Mouse (Mus musculus) spleen, adult 2 months (tissue): ENCODE data around the gene Hoxa7. TPM values are rescaled to one million over a fixed set of nuclear protein-coding genes. Genes with fewer than 3 reads are reported as not detected.
A peak's percentile ranks its signal among the peaks of the same experiment; 100 is the strongest.

ENCODE experiments used
- DNase-seq, 2 experiments: peaks; one replicate each; pipeline versions ENCODE4 v3.0.0 to v3.0.0-alpha.2; 2012 to 2021; ENCODE audit warnings: low spot score in 2 of 2, low read depth in 1 of 2
- H3K27ac ChIP-seq: fragments of 200-500 bp; 2 replicates; pipeline ENCODE4 v1.5.1; 2012; ENCODE audit warnings: low read length, inconsistent platforms; ENCODE audit not compliant: insufficient read depth
- H3K27me3 ChIP-seq: fragments of 200-500 bp; 2 replicates; pipeline ENCODE4 v1.6.1; 2012; ENCODE audit warnings: mild to moderate bottlenecking, moderate library complexity, low read length, inconsistent platforms; ENCODE audit not compliant: control insufficient read depth, insufficient read depth
- H3K36me3 ChIP-seq: fragments of 200-500 bp; 2 replicates; pipeline ENCODE4 v1.6.1; 2012; ENCODE audit warnings: mild to moderate bottlenecking, low read length, inconsistent platforms; ENCODE audit not compliant: control insufficient read depth, insufficient read depth
- H3K4me1 ChIP-seq: fragments of 200-500 bp; 2 replicates; pipeline ENCODE4 v1.6.1; 2011; ENCODE audit warnings: inconsistent platforms; ENCODE audit not compliant: control insufficient read depth, insufficient read depth, insufficient read length
- H3K4me3 ChIP-seq: fragments of 200-500 bp; 2 replicates; pipeline ENCODE4 v1.5.1; 2011; ENCODE audit warnings: mild to moderate bottlenecking, inconsistent platforms; ENCODE audit not compliant: insufficient read depth, insufficient read length; ENCODE audit errors: extremely low read depth
- CTCF ChIP-seq: fragments of 200-500 bp; IDR thresholded peaks from 2 replicates; pipeline ENCODE4 v1.5.1; 2011; ENCODE audit warnings: mild to moderate bottlenecking, inconsistent platforms; ENCODE audit not compliant: insufficient read depth, insufficient read length, insufficient replicate concordance; ENCODE audit errors: extremely low read depth
- POLR2A ChIP-seq: fragments of 200-500 bp; IDR thresholded peaks from 2 replicates; pipeline ENCODE4 v1.6.1; 2011; ENCODE audit warnings: low read depth, low read length, inconsistent platforms
- whole genome bisulfite sequencing: fragments of 180-500 bp; shearing (Covaris S2); methylation state at CpG from one replicate; pipeline ENCODE4 v1.1.7; 2018; 5-methylcytosine and 5-hydroxymethylcytosine counted together
- polyA plus RNA-seq: library from polyadenylated mRNA; depleted of rRNA; stranded (reverse); fragments of >200 nt; gene quantifications from 2 replicates; pipeline ENCODE4 v1.2.3, GENCODE M21; 2012; rRNA removed

The Hoxa7 gene
- polyA plus RNA-seq = 0.56 and 0.79 TPM in 2 replicates

DNA sequence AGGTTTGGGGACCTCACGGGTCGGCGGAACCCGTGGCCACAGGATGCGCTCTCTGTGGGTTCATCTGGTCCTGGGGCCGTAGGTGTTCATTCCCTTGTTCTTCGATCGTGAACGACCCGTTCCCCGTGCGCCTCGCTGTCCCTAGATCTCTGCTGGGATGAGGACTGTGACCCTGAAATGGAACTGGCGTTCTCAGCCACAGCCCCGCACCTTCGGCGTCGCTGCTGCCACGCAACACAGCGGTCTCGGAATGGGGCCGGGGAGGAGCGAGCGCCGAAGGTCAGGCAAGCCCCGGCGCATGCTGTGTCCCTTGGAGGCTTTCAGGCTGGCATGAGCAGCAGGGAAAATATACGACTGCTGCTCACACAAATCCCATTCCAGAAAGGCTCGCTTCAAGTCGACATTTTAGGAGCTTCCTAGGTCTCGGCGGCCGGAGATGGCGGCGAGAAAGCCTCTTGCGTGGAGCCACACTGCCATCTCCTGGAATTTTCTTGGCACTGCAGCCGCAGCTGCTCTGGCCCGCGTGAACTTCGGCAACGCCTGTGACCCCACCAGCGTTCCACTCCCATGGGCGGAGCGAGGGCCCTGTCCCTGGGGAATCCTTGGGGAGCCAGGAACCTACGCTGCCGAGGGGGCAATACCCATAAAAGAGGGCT lies at the start of gene Hoxa7:
TSS of gene Hoxa7 (minus strand) at position 518 of the 656 bp plus-strand sequence.
- 1% methylated on average over 46 of the region's 46 CpGs for WGBS
- no peaks in the 10 kb centered on the region for H3K36me3 ChIP-seq
- TF ChIP-seq POLR2A (no peak), CTCF (peak; percentile 94)
- H3K4me3 ChIP-seq = peak within 1 kb of the TSS; percentile 73
- peaks cover 16% of the 10 kb centered on the region for H3K4me1 ChIP-seq
- peak in 1 of 2 experiments; percentile 60 for DNase-seq
- no peak within 1 kb of the TSS for H3K27ac ChIP-seq
- H3K27me3 ChIP-seq = peaks cover 60% of the 10 kb centered on the region

DNA sequence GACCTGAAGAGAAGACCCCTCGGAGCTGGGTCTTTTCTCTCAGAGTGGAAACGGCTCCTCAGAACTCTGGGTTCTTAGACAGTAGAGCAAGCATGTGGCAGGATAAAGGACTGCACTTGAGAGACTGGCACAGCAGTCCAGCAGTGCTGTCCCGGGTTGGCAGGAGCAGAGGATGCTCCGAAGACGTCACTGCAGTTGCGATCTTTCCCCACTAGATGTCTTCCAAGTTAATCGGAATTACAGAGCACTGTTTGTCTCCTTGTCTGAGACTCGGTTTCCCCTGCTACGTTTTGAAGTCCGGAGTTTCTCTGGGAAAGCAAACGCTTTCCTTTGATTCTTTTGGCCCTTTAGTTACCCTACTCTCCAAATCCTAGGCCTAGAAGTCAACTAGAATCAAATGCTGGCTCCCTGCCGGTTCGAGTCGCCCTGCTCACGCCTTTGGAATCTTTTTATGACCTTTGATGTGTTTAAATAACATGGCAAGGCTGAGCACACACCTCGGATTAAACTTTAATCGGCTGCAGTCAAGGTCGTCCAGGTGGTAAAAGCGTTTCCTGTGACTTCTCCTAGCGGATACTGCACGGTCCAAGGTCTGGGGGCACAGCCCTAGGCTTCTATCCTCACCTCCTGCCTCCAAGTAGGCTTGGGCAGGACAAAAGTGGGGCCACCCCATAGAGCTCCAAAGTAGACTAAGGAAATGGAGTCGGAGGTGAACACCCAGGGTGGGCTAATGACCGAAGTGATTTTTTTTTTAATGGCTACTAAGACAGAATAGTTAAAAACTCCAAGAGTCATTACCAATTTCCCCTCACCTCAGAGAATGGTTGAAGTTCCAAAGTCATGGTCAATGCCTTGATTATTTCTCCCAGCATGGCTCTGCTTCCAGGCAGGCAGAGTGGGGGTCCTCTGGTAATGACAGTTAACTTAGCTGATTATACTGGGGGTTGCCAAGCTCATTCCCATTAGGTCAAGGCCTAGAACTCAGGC lies 49.1 kb upstream of the Hoxa7 start:
- peak in 1 of 2 experiments; percentile 32 for DNase-seq

DNA sequence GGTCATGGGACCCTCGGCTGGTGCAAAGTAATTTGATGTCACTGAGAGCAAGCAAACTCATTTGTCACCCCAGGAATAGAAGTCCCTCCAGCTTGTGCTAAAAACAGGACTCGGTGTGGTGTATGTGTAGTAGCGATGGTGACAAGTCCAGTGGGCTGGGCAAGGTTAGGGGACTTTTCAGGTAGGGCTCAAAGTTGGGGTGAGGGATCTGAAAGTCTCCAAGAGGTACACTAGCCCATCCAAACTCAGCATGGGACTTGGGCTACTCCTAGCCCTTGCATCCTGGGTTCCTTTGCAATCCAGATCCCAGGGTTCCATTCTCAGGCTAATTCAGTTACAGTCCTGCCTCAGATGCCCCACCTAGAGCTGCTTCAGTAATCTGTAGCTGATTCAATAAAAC lies 47.1 kb upstream of the Hoxa7 start:
- H3K4me3 ChIP-seq = no peak overlapping the region
- no peaks in the 10 kb centered on the region for H3K4me1 ChIP-seq
- no peak for DNase-seq
- H3K27me3 ChIP-seq = peaks cover 36% of the 10 kb centered on the region
- WGBS = 35% methylated on average over 3 of the region's 3 CpGs
- TF ChIP-seq POLR2A (no peak), CTCF (no peak)
- H3K27ac ChIP-seq = no peak overlapping the region
- H3K36me3 ChIP-seq = no peaks in the 10 kb centered on the region

More for the DNA sequence above, 49.1 kb upstream of the Hoxa7 start:
- 25% methylated on average over 23 of the region's 23 CpGs for WGBS
- Histone ChIP-seq H3K4me3 (no peak overlapping the region), H3K36me3 (no peaks in the 10 kb centered on the region), H3K27me3 (peaks cover 40% of the 10 kb centered on the region), H3K4me1 (no peaks in the 10 kb centered on the region), H3K27ac (no peak overlapping the region)
- TF ChIP-seq POLR2A (no peak), CTCF (0 out of 2 replicates have a peak, but pooled peaks have one; percentile 26)

DNA sequence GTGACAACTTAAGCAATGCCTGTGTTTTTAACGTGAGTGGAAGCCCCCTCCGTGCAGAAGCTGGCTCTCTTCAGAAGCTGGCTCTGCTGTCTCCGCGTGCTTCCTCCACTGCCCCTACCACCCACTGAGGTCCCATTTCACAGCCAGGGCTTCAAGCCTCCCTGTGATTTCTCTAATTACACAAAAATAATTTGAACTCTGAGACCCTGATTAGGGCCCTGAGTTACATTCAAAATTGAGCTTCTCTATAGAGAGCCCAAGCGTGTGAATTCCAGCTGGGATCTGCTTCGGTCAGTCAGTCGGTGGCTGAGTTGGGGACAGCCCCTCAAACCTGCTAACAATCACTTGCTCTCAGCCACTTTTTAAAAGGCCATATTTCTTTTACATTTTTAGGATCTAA lies 46.7 kb upstream of the Hoxa7 start:
- no peak overlapping the region for H3K4me3 ChIP-seq
- TF ChIP-seq POLR2A (no peak), CTCF (no peak)
- no peaks in the 10 kb centered on the region for H3K4me1 ChIP-seq
- no peaks in the 10 kb centered on the region for H3K36me3 ChIP-seq
- DNase-seq = no peak
- no peak overlapping the region for H3K27ac ChIP-seq
- peaks cover 32% of the 10 kb centered on the region for H3K27me3 ChIP-seq
- 26% methylated on average over 7 of the region's 7 CpGs for WGBS

DNA sequence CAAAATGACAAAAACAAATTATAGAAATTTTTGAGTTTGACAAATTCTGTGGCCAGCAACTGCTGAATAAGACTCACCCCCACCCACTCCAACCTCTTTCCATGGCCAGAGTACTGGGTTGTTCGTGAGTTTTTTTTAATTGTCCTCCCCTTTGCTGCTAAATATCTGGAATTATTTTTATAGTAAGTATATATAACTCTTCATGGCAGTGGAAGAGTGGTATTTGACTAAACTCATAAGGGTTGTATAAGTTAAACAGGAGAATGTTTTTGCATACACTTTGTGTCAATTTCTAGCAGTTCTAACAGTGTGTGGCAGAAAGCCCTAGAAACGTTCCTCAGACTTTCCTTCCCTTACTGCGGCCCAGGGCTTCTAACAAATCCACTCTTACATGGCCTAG lies 46.0 kb upstream of the Hoxa7 start:
- Histone ChIP-seq H3K4me3 (no peak overlapping the region), H3K36me3 (no peaks in the 10 kb centered on the region), H3K27ac (no peak overlapping the region), H3K4me1 (no peaks in the 10 kb centered on the region), H3K27me3 (peaks cover 34% of the 10 kb centered on the region)
- no peak for TF ChIP-seq POLR2A
- no peak for TF ChIP-seq CTCF
- DNase-seq = no peak
- 17% methylated on average over 3 of the region's 3 CpGs for WGBS

DNA sequence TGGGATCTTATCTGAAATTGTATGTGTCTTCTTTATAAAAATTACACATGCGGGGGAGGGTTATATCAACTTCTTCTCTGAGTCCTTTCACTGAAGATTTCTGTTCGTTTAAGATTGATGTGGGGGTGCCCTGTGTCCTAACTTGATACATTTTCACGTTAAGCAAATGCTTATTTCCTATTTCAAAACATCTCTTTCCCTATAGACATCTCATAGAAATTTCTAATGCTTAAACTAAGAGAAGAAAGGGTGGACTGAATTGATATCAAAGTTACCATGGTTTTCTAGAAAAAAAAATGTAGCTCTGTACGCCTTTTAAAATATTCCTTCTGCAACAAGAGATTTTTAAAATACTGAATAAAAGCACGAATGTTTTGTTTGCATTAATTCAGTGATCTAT lies 45.6 kb upstream of the Hoxa7 start:
- Histone ChIP-seq H3K27me3 (peaks cover 36% of the 10 kb centered on the region), H3K36me3 (no peaks in the 10 kb centered on the region), H3K4me3 (no peak overlapping the region), H3K4me1 (no peaks in the 10 kb centered on the region), H3K27ac (no peak overlapping the region)
- DNase-seq = no peak
- WGBS = 33% methylated on average over 5 of the region's 5 CpGs
- TF ChIP-seq POLR2A (no peak), CTCF (no peak)

DNA sequence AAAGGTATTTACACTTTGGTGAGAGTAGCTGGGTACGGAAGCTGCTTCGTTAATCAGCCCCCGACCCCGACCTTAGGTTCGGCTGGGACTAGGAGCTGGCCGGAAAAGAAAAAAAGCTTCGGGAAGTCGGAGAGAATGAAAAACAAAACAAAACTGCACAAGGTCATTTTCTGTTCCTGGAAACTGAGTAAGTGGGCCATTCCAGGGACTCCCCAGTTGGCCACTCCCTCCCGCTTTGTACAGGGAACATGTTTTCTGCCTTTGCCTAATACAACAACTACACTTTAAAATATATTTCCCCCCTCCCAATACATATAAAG lies 45.0 kb upstream of the Hoxa7 start:
- no peak for TF ChIP-seq POLR2A
- no peak for TF ChIP-seq CTCF
- H3K4me1 ChIP-seq = no peaks in the 10 kb centered on the region
- 11% methylated on average over 9 of the region's 9 CpGs for WGBS
- H3K4me3 ChIP-seq = no peak overlapping the region
- no peak overlapping the region for H3K27ac ChIP-seq
- no peaks in the 10 kb centered on the region for H3K36me3 ChIP-seq
- peaks cover 41% of the 10 kb centered on the region for H3K27me3 ChIP-seq
- no peak for DNase-seq
